Mouse (Mus musculus) monocyte, adult 5-6 weeks (primary cell): ENCODE results near the gene Itpka. TPM values are rescaled to one million over a fixed set of nuclear protein-coding genes. Genes with fewer than 3 reads are reported as not detected.
A peak's percentile ranks its signal among the peaks of the same experiment; 100 is the strongest.

Experiments
- ATAC-seq: fragments of 153-309, 156-312 bp; replicated peaks from 2 replicates; pipeline ENCODE4 v1.8.0; 2017; ENCODE audit warnings: mild to moderate bottlenecking; ENCODE audit not compliant: low TSS enrichment, insufficient number of reproducible peaks, severe bottlenecking, poor library complexity, low FRiP score
- total RNA-seq: library from RNA; stranded (forward); fragments of 200-1000, 200-491, 200-594 nt; gene quantifications from 3 replicates; pipeline ENCODE4 v1.2.3, GENCODE M21; 2017

Gene Itpka
- total RNA-seq, 1 experiment from 2014 or later = not detected

DNA sequence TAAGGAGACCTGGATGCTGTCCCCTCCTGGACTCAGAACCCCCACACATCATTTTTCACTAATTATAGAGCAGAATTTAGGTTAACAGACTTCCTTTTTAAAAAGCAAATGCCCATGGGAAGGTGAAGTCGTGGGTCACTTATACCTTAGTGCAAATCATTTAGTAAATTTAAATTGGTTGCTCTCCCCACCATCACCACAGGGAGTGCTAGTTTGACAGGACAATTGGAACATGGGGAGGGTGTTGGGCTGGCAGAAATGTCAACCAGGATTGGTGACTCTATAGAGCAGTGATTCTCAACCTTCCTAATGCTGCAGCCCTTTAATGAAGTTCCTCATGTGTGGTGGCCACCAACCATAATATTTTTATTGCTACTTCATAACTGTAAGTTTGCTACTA, 3.1 kb downstream of the Itpka start:
- ATAC-seq = no peak

GRCm38 (mm10) chr2:119747554-119747953, 5.4 kb downstream of the Itpka start:
- ATAC-seq = no peak

- no peak for ATAC-seq
Observed at GRCm38 (mm10) chr2:119749260-119749659, 7.1 kb downstream of the Itpka start.

DNA sequence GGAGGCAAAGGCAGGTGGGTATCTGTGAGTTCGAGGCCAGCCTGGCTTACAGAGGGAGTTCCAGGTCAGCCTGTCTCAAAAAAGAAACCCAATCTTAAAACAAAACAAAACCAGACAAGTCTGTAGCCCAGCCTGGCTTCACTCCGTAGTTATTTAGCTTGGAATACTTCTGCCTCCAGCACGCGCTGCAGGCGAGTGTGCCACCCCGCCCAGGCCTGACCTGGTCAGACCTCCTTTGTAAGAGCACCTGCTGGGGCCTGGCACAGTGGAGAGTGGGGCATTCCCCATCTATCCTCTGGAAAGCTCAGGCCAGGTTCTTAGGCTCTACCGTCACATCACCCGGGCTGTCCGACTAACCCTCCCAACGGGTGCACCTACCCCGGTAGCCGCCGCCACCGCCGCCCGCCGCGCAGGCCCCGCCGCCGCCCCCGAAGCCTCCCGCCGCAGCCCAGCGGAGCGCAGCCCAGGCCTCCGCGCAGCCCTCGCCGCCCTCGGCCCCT, 15.5 kb downstream of the Itpka start:
- ATAC-seq = no peak

DNA sequence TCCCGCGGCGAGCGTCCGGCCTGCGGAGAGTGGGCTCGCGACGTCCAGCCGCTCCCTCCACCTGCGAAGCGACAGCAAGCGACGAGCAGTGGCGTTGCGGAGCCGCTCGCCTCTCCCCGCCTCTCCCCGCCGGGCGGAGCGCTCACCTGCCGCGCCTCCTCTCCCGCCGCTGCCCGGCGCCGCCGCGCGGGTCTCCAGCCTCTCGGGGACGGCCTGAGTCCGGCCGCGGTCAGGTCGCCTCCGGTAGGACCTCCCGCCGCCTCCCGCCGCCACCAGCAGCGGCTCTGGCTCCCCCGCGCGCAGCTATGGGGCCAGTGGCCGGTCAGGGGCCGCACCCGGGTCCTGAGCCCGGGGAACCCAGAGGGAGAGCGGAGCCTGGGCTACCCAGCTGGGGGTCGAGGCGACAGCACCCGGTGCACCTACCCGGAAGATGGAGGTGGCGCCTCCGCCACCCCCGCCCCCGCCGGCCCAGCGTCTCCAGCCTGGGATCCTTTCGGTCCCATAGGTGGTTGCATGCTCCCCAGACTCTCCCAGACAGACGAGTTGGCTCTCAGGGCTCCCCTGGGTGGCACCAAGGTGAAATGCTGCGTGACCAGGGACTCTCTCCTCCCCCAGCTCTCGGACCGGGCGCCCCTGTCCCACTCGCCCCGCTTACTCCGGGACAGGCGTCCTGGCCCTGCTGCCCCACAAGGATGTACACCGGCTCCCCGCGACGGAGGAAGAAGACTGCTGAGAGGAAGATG, 16.1 kb downstream of the Itpka start:
- 0 out of 2 replicates have a peak, but pooled peaks have one; percentile 28 for ATAC-seq

DNA sequence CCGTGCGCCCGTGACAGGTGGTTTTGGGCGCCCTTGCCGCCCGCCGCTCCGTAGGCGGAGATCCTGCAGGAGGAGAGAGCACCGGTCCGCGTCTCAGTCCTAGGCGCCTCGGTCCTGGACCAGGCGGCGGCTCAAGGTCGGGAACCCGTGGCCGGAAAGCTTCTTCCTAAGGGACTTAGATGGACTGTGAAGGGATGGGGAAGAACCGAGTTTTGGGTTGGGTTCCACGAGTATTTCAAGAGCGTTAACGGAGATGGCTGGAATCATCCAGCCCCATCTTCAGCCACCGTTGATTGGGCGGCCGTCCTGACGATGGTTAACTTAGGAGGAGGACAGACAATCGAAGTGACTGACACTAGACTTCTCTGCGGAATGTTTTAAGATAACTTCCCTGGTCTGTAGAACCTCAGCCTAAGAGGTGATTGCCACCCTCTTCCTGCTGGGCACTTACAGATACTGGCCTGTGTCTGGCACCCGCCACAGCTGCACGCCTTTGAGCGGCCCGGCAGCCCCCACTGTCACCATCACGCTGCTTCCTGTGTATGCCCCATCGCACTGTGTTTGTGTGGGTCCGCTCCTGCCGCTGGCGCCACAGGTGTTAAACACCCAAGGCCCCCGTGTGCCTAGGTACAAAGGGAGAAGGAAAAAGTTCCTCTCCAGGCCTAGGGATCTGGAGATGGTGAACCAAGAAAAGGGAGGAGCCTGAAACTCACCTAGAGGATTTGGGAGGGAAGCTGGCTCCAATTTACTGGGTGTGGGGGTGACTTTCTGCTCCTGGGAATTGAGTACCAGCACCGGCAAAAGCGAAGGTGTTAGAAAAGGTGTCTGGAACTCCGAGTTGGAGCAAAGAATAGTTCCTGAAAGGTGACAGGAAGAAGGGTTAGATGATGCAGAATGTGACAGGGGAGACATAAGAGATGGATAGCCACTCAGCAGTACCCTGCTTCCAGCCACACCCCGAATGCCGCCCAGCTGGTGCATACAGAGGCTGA, 17.0 kb downstream of the Itpka start:
- no peak; the same call in 1 of the 2 replicates for ATAC-seq

- no peak for ATAC-seq
Observed at GRCm38 (mm10) chr2:119760251-119760650, 18.1 kb downstream of the Itpka start, which contains the start of gene Ltk. Ltk (minus strand) TSS chr2:119760431.

DNA sequence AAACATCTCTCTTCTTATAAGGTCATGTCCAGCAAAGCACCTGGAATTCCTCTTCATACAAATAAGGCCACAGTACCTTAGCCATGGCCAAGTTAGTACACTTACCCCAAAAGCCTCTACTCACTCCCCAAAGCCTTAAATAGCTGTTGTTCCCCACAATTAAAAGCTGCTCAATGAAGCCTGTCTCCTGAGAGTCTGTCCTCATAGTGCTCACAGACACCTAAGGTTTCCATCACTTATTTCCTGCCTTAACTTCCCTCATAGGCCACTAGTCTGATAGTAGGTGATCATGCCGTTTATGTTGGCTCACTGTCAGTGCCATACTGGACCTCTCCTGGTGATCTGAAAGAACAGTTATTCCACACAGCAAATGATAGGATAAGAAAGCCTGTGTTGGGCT, 20.1 kb downstream of the Itpka start:
- ATAC-seq = no peak

DNA sequence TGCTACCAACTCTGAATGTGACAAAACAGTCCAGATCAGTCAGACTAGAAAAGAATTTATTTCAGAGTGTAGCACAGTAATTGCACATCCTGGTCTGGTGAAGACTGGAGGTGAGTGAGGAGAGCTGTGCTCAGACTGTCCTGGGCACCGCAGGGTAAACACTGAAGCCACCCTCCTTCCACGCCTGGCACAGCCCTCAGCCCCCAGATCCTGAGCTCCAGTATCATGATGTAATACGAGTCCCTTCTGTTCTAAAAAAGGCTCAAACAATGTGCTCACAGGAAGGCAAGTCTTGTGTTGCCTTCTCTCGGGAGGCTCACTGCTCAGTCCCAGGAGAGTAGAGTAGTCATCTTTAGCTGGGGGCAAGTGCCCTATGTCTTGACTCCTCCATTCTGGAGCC, 21.8 kb downstream of the Itpka start:
- no peak for ATAC-seq

DNA sequence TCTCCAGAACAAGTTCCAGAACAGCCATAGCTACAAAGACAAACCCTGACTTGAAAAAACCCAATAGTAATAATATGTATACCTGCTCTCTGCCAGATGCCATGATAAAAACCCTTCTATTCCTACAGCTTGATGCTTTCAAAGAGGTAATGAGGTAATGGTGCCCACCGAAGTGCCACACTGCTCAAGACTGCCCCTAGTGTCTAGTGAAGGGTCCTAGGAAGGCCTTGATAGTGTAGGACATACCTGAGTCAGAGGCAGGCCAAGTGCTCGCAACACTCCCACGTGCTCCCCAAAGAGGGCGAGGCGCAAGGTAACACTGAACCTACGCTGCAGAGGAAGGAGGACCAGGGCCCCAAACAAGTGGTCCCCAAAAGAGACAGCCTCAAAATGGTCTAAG, 25.1 kb downstream of the Itpka start:
- no peak for ATAC-seq

DNA sequence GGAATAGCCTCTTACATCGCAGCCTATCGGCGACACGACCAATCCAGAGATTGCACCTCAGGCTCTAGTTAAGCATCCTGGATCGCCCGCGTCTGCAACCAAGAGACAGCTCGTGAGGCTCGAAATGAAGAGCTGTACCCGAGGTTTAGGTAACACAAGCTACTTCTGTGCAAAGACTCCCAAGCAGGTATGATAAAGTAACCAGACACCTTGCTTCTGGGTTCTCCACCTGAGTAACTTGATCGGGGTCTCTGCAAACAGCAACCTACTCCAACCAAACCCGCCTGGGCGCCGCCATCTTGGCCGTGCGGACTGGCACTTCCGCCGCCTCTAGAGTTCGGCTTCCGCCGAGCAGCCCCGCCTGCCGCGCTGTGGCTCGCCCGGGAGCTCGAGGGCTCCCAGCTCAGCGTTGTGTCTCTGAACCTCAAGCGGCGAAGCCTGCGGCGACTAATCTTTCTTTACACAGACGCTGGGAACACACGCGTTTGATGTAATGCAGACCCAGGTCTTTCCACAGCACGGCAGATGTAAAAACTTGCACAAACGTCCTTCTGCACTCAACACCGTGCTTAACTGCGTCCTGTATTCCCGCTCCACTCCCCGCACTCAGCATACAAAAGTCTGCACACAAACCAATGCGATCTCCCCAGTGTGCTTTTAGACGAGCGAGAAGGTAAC, 45.2 kb downstream of the Itpka start, which contains the start of gene Rpap1:
Gene Rpap1 (minus strand): TSS at position 332 of the 678 bp plus-strand sequence.
- ATAC-seq = peak; percentile 93

DNA sequence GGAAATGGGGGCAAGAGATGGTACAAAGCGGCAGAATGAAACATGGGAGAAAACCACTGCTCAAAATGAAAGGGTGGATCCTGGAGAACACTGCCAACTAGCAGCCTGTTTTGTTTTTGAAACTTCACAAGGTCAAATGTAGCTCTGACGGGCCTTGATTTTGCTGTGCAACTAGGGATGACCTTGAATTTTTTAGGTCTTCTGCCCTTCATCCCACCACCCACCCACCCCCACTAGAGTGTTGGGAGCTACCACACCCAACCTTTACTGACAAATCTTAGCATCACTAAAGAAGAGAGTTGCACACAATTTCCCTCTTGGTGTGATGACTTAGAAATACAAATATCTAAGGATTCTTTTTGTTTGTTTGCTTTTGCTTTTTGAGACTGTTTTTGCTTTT, 47.9 kb downstream of the Itpka start:
- ATAC-seq = no peak

DNA sequence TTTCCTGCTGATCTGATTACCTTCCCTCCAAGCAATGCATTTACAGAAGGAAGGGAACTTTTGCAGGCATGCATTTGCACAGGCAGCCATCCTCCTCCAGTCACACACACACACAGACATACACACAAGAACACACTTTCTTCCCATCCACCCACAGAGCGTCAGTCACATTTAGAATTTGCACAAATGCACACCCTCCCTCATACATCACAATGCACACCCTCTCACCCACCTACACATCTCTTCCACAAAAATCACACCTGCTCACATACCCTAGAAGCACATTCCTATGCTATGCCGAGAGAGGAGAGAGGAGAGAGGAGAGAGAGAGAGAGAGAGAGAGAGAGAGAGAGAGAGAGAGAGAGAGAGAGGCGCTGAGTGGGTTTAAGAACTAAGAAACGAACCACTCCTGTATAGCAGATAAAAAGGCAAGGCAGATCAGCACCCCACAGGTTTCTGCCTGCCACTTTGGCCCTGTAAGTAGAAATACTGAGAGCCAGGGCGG, 55.2 kb downstream of the Itpka start, which contains the start of gene Tyro3:
Gene Tyro3 (plus strand): TSS at position 455 of the 505 bp plus-strand sequence.
- no peak for ATAC-seq

DNA sequence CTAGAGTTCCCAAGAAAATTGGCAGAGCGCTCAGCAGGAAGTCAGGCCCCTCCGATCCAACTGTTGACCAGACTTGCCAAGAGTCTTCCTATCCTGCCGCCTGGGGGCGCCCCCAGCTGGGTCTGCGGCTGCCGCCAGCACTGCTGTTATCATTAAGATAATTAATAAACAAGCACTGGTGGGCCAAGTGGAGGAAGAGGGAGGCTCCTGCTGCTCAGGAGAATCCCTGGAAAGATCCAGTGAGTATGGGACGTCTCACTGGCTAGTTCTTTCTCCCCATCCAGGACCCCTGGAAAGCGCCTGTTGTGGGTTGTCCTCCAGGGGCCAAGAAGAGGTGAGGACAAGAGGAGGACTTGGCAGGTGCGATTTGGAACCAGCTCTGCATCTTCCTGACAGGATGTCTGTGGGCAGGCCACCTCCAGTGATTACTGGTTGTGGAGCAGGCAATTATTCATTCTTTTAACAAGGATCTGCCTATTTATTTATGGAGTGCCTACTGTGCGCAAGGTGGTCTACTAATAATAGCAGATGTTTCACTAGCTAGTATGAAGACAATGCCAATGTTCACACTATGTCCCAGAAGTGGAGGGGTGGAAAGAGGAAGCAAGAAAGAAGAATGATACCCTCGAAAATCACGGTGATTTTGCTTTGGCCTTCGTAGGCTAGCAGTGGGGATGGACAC, 56.2 kb downstream of the Itpka start:
- ATAC-seq = no peak

DNA sequence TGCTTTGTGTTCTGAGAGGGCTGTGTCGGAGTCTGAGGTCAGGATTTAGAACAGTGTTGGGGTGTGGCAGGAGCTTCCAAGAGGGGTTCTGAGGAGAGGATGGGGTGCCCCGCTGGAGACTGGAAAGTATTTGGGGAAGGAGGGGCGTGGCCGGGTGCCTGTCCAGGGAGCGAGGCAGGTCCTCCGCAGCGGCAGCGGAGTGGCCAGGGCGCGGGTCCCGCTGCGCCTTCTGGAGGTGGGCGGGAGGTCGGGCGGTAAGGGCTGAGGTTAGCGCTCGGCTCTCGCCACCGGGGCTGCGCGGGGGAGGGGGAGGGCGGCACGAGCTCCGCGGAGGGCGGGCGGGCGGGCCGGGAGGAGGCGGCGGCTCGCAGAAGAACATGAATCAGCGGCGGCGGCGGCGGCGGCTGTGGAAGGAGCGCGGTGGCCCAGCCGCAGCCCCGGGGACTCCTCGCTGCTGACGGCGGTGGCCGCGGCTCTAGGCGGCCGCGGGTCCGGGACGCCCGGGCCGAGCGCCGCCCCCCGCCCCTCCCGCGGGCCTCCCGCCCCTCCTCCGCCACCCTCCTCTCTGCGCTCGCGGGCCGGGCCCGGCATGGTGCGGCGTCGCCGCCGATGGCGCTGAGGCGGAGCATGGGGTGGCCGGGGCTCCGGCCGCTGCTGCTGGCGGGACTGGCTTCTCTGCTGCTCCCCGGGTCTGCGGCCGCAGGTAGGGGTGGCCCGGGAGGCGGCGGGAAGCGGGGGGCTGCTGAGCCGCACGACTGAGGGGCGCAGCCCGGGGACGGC, 57.2 kb downstream of the Itpka start:
- ATAC-seq = no peak

DNA sequence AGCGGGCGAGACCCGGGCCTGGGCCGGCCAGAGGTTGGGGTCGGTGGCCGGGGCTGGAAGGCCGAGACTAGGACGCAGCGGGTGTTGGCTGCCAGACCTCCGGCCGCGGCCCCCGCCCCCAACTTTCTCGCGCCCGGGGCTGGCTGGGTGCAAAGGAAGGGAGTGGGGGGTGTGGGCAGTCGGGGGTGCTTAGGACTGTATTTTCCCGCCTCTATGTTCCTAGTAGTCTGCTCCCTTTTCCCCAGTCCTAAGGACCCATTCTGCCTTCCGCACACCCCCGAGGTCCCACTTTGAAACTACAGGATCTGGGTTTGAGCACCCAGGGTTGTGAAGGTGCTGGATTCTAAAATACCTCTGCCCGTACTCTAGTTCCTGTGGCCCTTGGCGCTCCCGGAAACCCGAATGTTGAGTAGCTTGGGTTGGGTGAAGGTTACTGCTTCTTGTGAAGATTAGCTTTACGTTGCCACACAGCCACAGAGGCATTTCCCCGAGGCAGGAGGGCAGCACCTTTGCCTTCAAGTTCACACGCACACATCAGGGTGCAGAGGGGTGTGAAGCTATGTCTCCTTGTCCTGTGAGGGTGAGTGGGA, 57.9 kb downstream of the Itpka start:
- ATAC-seq = no peak
